Mouse (Mus musculus) MEL (cell line): ENCODE measurements at regions not wholly inside any gene's neighbourhood (a gene's known extent, or its start where the extent isn't known, plus 50 kb on each side); places are given as distances from the start of the nearest gene placed in this dataset.

Source experiments
- BHLHE40 ChIP-seq: IDR thresholded peaks from 2 replicates; pipeline ENCODE4 v1.6.1; 2012; ENCODE audit warnings: low read depth, mild to moderate bottlenecking, inconsistent platforms, low read length, improper control_type of control experiment, borderline replicate concordance
- CTCF ChIP-seq, 3 experiments: IDR thresholded peaks in 2 of 3; conservative IDR thresholded peaks in 1 of 3; 2 replicates each; pipeline ENCODE4 v1.5.1; 2011 to 2012; ENCODE audit warnings: low read length in 3 of 3, low read depth in 2 of 3, mild to moderate bottlenecking in 2 of 3, improper control_type of control experiment in 1 of 3, inconsistent platforms in 1 of 3, mixed read lengths in 1 of 3, moderate library complexity in 1 of 3; ENCODE audit not compliant: control insufficient read depth in 1 of 3, insufficient read depth in 1 of 3, poor library complexity in 1 of 3, severe bottlenecking in 1 of 3
- ELF1 ChIP-seq: IDR thresholded peaks from 2 replicates; pipeline ENCODE4 v1.6.1; 2014; ENCODE audit warnings: low read depth, mild to moderate bottlenecking, inconsistent platforms, low read length, improper control_type of control experiment, moderate library complexity
- EP300 ChIP-seq, 2 experiments: IDR thresholded peaks; 2 replicates each; pipeline ENCODE4 v1.6.1; 2011; ENCODE audit warnings: improper control_type of control experiment in 2 of 2, low read length in 2 of 2, low read depth in 1 of 2, mild to moderate bottlenecking in 1 of 2
- HCFC1 ChIP-seq: IDR thresholded peaks from 2 replicates; pipeline ENCODE4 v1.6.1; 2012; ENCODE audit warnings: low read depth, mild to moderate bottlenecking, inconsistent platforms, low read length, improper control_type of control experiment, moderate library complexity
- KAT2A ChIP-seq: conservative IDR thresholded peaks from 2 replicates; pipeline ENCODE4 v1.6.1; 2012; ENCODE audit warnings: low read depth, low read length, improper control_type of control experiment, inconsistent platforms
- NRF1 ChIP-seq: IDR thresholded peaks from 2 replicates; pipeline ENCODE4 v1.6.1; 2014; ENCODE audit warnings: low read depth, mild to moderate bottlenecking, inconsistent platforms, low read length, improper control_type of control experiment, moderate library complexity; ENCODE audit not compliant: poor library complexity, insufficient read depth, severe bottlenecking
- POLR2A ChIP-seq, 2 experiments: IDR thresholded peaks; 2 replicates each; pipeline ENCODE4 v1.6.1; 2011 to 2012; ENCODE audit warnings: low read length in 2 of 2, mild to moderate bottlenecking in 2 of 2, control low read depth in 1 of 2, improper control_type of control experiment in 1 of 2, low read depth in 1 of 2, moderate library complexity in 1 of 2; ENCODE audit not compliant: control insufficient read depth in 1 of 2, insufficient read depth in 1 of 2, poor library complexity in 1 of 2
- RCOR1 ChIP-seq: IDR thresholded peaks from 2 replicates; pipeline ENCODE4 v1.6.1; 2012; ENCODE audit warnings: low read depth, mild to moderate bottlenecking, inconsistent platforms, low read length, improper control_type of control experiment
- TCF12 ChIP-seq: IDR thresholded peaks from 2 replicates; pipeline ENCODE4 v1.6.1; 2014; ENCODE audit warnings: low read depth, mild to moderate bottlenecking, inconsistent platforms, low read length, improper control_type of control experiment, moderate library complexity
- ZMIZ1 ChIP-seq: IDR thresholded peaks from 2 replicates; pipeline ENCODE4 v1.6.1; 2012; ENCODE audit warnings: low read depth, mild to moderate bottlenecking, inconsistent platforms, low read length, improper control_type of control experiment, moderate library complexity

DNA sequence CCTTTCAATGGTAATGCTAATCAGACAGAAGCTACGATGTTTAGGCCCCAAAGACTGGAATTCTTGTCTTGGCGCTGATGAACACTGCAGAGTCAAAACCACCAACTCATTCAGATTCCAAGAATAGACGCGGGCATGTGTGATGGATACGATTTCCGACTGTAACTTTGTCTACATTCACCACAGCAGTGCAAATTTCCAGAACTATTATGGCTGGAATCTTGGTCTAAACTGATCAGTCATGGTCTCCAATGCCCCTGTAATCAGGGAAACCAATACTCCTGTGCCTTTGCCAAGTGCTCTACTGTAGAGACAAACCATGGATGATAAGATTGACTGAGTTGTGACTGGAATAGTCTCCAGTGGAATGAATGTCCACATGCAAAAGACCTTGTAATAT, 370.4 kb upstream of the Meis1 start:
- TF ChIP-seq EP300 (IDR thresholded peaks at IDR 0.05; ENCODE audit: low read depth in 1 of 2, low read length in 2 of 2) (no peak), CTCF (IDR thresholded peaks at IDR 0.05 in 2 of 3, conservative IDR thresholded peaks at IDR 0.05 in 1 of 3; ENCODE audit: control insufficient read depth in 1 of 3, insufficient read depth in 1 of 3, low read depth in 2 of 3, low read length in 3 of 3, poor library complexity in 1 of 3, severe bottlenecking in 1 of 3) (no peak), RCOR1 (no peak), POLR2A (IDR thresholded peaks at IDR 0.05; ENCODE audit: control insufficient read depth in 1 of 2, insufficient read depth in 1 of 2, low read depth in 1 of 2, low read length in 2 of 2, poor library complexity in 1 of 2) (no peak), ZMIZ1 (no peak), ELF1 (no peak), NRF1 (no peak), KAT2A (no peak), BHLHE40 (no peak), TCF12 (no peak), HCFC1 (no peak)
